Mouse (Mus musculus): ENCODE data around the gene Vars. TPM values are rescaled to one million over a fixed set of nuclear protein-coding genes. Genes with fewer than 3 reads are reported as not detected.
A peak's percentile ranks its signal among the peaks of the same experiment; 100 is the strongest.

The Vars gene
- total RNA-seq, 1 experiment from 2014 or later: 89.9 TPM

DNA sequence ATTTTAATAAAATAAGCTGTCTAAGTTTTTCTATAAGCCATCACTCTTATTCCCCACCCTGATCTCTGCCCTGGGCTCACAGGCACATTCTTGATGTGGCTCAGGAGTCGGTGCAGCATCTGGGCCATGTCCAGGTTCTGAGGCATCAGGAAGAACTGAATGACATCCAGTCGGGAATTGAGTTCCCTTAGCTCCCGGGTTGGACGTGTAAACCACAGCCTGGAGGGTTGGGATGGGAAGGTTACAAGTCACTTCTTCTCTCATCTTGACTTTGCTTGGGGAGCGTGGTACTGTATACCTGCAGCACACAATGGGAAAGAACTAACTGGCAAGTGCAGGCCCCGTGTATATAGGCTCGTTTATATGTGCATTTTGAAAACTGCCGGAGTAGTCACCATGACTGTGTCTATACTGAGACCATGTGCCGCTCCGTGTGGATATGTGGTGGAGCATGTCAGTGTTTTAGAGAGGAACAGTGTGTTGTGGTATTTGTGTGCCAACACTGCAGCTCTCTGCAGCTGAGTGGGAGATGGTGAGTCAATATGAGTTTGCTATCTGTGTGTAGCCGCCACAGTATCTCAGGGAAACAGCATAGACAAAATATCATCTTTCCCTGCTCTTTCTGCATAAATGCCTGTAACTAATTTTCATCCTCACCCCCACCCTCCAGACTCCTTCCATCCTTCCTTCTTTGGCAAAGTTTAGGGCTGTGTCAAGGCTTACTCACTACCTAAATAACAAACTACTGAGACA is 38.5 kb downstream of the Vars start:
- no peak for ATAC-seq (replicated peaks; ENCODE audit: insufficient number of reproducible peaks, low FRiP score, low TSS enrichment, poor library complexity, severe bottlenecking)

DNA sequence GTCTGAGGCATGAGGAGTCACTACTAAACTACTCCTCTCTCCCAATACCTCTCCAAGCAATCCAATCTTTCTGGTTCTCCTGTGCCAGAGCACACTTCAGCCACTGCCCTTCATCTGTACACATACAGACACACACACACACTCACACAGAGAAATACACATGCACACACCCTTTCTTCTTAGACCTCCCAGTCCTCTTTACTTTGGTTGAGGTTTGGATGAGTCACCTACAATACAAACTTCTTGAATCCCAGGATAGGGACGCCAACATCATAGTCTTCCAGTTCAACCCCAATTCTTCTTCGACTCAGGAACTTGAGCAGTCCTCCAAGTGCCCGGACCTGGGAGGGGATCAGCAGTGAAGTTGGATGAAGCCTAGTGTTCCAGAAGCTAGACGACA is 43.0 kb downstream of the Vars start:
- ATAC-seq (replicated peaks; ENCODE audit: insufficient number of reproducible peaks, low FRiP score, low TSS enrichment, poor library complexity, severe bottlenecking): no peak

DNA sequence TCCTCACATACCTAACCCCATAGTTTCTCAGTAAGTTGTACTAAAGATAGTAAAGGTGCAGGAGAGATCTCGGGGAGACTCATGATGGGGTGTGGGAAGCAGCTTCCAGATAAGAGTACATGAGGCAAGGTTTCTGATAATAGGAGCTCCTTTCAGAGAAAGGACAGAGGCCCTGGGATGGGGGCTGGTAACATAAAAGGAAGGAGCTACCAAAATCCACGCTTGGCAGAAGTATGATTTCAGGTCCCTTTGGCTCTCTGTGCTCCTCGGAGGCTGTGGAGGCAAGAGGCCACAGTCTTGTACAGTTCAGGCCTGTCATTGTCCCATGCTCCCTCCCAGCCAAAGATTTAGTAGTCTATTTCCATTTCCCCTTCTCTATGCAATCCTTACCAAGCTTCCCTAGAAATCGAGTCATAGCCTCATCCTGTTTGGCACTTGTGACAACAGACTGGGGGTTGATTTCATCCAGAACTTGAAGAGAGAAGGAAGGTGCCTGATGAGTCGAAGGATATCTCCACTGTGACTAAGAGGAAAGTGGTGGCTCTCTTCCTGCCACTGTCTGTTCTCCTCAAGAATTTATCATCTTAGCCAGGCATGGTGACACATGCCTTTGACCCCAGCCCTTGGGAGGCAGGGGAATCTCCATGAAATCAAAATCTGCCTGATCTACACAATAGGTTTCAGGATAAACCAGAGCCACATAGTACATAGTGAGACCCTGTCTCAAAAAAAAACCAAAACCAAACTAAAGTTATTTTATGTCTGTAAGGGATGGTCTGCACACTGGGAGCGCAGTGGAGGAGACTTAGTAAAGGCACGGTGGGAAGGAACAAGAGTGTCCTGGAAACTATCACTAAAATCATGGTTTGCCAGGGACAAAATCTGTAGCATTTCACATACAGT is 44.4 kb downstream of the Vars start:
- no peak for ATAC-seq (replicated peaks; ENCODE audit: insufficient number of reproducible peaks, low FRiP score, low TSS enrichment, poor library complexity, severe bottlenecking)

DNA sequence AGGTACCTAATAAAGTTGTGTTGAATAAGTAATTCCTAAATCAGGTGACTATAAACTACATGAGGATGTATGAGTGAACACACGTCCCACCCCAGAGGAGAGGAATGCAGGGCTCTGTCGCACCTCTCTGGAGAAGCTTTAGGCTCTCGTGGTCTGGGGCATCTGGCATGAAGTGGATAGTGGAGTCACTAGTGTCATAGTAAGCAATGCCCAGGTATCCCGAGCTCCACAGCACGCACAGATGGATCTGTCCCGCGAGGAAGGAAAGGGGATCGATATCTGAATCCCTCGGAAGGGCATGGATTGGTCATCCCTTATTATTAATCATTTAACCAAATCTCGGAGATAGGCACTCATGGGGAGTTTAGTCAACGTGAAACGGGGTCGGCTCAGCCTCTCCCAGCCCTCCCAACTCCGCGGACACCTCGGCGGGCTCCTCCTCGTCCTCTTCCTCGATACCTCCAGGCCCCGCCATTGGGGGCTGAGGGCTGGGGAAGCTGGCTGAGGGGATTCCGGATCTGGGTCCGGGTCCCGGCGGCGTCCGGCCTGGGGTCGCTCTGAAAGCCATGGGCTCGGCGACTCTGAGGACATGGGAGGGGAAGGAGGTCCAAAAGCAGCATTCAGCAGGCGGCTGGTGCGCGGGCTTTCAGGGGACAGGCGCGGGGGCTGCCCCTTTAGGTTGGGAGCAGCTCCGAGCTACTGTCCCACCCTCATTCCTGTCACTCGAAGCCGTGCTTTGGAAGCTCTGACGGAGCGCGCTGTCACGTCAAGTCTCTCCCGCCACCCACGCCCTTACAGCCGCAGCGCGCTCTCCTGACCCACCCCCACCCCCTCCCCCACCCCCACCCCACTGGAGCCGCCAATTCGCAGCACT is 45.3 kb downstream of the Vars start:
- ATAC-seq (replicated peaks; ENCODE audit: insufficient number of reproducible peaks, low FRiP score, low TSS enrichment, poor library complexity, severe bottlenecking): no peak

DNA sequence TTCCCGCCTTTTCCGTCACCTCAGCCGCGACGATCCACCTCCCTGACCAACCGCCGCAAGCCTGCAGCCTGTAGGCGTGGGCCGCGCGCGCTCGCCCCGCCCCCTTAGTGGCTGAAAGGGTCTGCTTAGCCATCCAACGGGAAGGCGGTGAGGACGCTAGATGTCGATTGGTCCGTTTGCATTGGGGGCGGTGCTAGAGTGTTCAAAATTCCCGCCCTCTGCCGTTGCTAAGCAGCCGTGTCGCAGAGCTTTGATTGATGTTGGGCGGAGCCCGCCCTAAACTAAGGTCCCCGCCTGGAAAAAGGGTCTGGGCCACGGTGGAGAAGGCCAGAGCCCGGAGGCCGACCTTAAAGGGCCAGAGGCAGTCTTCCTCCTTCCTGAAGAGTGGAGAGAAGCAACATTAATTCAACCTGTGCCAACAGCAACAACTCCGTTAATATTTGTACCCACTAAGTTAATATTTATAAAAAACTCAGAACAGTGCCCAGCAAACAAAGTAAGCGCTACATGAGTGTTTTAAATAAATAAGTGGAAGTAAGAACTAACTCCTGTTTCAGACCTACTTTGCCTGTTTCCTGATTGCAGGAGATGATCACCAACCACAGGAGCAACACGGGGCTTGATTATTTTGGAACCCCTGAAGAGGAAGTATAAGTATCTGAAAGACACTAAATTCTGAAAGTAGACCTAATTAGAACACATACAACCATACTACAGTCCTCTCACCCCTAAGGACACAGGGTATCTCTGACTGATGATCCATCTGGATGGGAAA is 46.1 kb downstream of the Vars start, which contains the start of gene Msh5:
Gene Msh5 (minus strand): TSS at position 65 of the 775 bp plus-strand sequence.
- ATAC-seq (replicated peaks; ENCODE audit: insufficient number of reproducible peaks, low FRiP score, low TSS enrichment, poor library complexity, severe bottlenecking): peak; percentile 81

DNA sequence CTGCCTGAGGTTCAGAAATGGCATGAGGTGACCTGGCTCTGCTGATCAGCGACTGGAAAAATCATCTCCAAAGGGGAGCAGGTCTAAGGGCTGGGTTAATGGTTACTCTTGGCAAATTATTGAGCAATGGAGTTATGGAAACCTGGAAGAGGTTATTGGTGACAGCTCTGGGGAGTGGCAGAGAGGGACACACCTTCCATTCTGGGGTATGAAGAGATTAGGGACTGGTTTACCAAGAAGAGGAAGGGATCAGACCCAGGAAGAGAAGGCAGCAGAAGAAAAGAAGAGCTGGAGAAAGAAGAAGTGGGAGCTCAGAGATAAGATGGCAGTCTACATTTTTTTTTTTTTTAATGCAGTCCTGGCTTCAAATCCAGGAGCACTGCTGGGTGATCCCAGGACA is 46.9 kb downstream of the Vars start:
- ATAC-seq (replicated peaks; ENCODE audit: insufficient number of reproducible peaks, low FRiP score, low TSS enrichment, poor library complexity, severe bottlenecking): no peak

DNA sequence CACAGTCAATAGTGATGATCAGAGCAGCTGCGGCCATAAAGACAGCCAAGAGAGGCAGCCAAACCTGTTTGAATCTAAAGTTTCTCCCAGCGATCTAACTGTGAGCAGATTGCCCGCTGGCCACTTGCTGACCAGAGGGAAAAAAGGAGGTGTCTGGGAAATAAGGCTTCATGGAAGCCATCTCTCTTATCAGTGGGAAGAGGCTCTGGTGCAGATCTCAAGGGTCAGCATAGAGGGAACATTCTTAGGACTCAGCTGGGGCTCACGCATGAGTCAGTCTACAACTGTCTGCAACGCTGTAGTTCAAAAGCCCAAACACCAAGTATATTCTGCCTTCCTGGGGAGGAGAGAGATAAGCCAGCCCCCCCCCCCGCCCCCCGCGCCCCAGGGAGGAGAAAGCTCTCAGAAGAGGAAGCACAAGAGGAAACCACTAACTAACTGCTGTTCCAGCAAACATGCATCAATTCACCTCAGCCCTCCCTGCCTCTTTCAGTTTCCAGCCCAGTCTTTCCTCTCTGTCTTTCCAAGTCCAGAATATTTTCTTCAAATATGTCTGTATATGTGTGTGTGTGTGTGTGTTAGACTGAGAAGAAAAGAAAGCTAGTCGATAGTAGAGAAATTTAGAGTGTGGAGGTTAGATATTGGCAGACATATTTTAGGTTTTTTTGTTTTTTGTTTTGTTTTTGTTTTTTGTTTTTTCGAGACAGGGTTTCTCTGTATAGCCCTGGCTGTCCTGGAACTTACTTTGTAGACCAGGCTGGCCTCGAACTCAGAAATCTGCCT is 47.6 kb downstream of the Vars start:
- ATAC-seq (replicated peaks; ENCODE audit: insufficient number of reproducible peaks, low FRiP score, low TSS enrichment, poor library complexity, severe bottlenecking): no peak

DNA sequence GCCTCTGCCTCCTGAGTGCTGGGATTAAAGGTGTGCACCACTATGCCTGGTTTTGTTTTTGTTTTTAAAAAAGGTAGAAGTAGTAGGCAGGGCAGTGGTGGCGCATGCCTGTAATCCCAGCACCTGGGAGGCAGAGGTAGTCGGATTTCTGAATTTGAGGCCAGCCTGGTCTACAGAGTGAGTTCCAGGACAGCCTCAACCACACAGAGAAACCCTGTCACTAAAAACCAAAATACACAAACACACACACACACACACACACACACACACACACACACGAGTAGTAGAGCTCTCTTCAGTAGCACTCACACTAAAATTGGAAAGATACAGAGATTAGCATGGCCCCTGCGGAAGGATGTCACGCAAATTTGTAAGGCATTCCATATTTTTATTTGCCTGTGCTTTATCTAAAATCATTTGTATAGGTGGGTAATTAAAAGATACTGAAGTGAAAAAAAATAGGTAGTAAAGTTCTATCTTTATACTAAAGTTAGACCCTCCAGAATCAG is 48.2 kb downstream of the Vars start:
- no peak for ATAC-seq (replicated peaks; ENCODE audit: insufficient number of reproducible peaks, low FRiP score, low TSS enrichment, poor library complexity, severe bottlenecking)

DNA sequence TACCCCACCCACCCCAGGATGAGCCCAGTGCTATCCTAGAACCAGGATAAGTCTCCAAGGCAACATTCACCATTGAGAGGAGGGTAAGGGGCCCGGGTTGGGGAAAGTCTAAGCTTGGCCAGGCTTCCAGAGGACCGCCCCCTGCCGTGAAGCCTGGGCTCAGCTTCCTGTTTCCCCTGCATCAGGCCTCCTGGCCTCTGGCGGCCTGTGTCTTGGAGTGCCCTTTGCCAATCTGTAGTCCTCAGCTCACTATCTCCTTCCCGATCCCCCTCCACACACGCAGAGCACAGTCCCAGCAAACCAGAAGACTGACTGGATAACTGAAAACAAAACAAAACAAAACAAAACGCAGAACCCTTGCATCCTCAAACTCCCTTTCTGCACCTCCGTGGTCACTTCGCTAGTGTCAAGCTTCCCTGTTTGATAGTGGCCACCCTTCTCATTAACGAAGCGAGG is 48.8 kb downstream of the Vars start, which contains the start of gene Clic1:
Gene Clic1 (plus strand): TSS at position 406 of the 456 bp plus-strand sequence.
- no peak; the same call in 1 of the 2 replicates for ATAC-seq (replicated peaks; ENCODE audit: insufficient number of reproducible peaks, low FRiP score, low TSS enrichment, poor library complexity, severe bottlenecking)

DNA sequence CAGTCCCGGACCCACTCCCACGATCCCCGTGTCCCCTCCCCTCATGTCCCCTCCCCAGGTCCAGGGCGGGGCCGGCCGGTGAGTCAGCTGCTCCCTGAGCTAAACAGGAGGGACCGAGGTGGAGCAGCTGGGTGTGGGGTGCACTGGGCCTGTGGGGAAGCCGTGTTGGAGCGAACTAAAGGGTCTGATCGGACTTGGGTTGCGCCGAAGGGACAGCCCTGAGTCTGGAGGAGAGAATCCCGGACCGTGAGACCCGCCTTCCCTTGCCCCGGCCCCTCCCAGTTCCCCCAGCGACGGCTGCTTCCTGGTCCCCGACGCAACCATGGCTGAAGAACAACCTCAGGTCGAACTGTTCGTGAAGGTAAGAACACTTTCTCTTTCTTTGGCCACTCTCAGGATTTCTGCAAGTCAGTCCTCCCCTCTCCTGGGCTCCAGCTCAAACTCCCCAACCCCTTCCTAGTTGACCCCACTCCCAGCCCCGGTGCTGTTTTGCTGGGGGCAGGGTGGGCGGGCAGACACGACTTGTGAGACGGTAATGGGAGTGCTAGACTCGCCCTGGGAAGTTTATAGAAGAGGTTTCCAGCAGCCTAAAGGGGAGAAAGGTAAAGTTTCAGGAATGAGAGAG is 49.5 kb downstream of the Vars start:
- ATAC-seq (replicated peaks; ENCODE audit: insufficient number of reproducible peaks, low FRiP score, low TSS enrichment, poor library complexity, severe bottlenecking): peak; percentile 24

DNA sequence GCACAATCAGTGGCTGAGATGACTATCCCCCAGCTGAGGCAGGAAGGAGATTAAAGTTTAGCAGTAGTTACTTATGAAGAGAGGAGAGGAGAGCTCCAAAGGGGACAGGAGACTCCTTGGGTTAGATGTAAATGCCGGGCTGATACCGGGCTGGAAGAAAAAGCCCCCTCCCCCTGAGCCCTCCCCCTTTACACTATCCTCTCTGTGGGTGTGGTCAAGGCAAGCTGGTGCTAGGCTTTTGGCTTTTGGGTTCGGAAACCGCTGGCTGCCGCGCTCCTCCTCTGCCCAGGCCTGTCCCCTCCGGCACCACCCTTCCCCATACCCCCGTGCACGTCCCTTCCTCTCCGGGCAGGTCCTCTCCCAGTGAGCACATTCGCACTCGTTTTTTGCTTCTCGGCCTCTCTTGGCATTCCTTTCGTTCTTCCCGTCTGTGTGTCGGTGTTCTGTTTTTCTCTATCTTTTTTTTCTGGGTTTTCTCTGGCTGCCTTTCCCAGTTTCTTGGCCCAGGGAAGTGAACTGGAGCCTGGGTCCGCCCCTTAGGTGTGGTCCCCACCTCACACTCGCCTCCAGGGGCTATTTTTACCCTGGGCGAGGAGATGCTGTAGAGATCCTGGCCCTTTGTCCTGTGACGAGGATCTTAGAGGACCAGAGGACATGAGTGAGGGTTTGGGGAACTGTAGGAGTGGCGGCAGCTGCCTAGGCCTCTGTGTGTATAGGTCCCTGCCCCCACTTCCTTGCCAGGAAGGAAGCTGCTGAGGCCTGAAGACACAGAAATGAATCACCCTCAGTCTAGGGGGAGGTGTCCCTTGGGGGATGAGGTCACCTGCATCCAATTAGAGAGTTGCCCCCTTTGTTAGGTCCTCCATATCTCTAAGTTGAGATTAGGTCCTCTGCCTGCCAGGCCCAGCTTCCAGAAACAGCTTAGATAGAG is 50.6 kb downstream of the Vars start:
- peak; percentile 80 for ATAC-seq (replicated peaks; ENCODE audit: insufficient number of reproducible peaks, low FRiP score, low TSS enrichment, poor library complexity, severe bottlenecking)

DNA sequence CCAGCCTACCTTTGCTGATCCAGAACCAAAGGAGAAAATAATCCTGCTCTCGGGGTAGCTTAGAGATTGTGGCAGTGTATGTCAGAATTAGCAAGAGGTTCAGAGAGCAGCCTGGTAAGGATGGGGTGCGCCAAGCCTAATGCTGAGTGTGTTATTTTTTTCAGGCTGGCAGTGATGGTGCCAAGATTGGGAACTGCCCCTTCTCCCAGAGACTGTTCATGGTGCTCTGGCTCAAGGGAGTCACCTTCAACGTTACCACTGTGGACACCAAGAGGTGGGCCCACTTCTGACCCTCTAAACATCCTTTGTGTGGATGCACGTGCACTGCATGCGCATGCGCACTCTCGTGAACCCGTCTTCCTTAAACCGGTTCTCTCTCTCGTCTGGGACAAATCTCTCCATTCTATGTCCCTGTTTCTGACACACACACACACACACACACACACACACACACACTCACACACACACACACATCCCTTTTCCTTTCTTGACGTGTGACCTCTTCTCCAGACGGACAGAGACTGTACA is 51.5 kb downstream of the Vars start:
- no peak for ATAC-seq (replicated peaks; ENCODE audit: insufficient number of reproducible peaks, low FRiP score, low TSS enrichment, poor library complexity, severe bottlenecking)

DNA sequence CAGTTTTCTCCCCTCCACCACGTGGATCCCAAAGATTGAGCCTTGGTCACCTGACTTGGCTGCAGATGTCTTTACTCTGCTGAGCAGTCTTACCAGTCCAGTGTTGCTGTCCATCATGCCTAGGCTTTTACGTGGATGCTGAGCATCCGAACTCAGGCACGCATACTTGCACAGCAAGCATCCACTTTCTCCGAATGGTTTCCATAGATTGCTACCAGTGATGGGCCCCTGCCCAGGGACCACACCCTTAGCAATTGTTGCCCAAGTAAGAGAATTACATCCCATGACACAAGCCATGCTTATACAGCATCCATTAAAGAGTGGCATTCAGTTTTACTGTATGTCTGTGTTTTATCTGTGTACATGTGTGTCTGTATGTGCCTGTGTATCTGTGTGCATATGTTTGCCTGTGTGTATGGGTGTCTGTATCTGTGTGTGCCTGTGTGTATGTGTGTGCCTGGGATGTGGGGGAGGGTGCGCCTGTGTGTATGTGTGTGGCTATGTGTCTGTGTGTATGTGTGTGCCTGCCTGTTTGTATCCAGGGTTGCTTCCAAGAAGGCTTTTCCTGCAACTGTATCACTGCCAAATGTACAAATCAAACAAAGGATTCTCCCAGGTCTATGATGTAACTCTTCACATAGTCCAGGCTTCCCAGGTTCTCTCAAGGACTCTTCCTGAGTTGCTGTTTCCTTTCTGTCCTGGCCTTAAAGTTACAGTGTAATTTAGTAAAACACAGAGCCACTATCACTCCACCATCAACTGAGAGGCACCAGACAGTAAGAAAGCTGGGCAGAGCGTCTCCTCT is 55.1 kb downstream of the Vars start:
- ATAC-seq (replicated peaks; ENCODE audit: insufficient number of reproducible peaks, low FRiP score, low TSS enrichment, poor library complexity, severe bottlenecking): no peak

DNA sequence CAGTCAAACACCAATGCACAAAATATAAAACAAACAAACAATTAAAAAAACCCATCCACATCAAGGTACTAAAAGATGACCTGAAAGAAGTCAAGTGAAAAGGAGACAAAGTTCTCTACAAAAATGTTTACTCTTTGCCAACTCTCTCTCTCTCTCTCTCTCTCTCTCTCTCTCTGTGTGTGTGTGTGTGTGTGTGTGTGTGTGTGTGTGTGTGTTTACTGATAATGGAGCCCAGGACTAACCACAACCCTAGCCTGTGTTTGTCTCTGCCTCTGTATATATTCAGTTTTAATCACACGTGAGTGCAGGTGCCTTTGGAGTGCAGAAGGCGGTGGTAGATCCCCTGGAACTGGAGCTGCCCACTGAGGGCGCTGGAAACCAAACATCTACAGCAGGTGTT is 56.3 kb downstream of the Vars start:
- no peak for ATAC-seq (replicated peaks; ENCODE audit: insufficient number of reproducible peaks, low FRiP score, low TSS enrichment, poor library complexity, severe bottlenecking)

DNA sequence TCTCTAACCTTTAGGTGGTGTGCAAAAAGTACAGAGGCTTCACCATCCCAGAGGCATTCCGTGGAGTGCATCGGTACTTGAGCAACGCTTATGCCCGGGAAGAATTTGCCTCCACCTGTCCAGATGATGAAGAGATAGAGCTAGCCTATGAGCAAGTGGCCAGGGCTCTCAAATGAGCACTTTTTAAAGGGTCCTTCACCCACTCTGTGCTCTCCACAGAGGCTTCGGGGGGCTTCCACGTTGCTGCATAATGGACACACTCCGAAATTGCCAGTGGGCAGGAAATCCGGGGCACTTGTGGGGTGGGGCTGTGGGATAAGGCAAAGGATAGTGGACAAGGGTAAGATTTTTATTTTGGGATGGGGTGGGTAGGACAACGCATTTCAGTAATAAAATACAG is 57.5 kb downstream of the Vars start:
- ATAC-seq (replicated peaks; ENCODE audit: insufficient number of reproducible peaks, low FRiP score, low TSS enrichment, poor library complexity, severe bottlenecking): no peak

Measured in monocyte, adult 5-6 weeks (primary cell).